Mouse (Mus musculus): Measurements from ENCODE around the gene Gm16503.
A peak's percentile ranks its signal among the peaks of the same experiment; 100 is the strongest.
"Not testable (repeated sequence)": the region's sequence is repeated elsewhere in the genome, so short reads cannot be mapped to it uniquely, and the experiment has no call there.

Gm16503 gene

DNA sequence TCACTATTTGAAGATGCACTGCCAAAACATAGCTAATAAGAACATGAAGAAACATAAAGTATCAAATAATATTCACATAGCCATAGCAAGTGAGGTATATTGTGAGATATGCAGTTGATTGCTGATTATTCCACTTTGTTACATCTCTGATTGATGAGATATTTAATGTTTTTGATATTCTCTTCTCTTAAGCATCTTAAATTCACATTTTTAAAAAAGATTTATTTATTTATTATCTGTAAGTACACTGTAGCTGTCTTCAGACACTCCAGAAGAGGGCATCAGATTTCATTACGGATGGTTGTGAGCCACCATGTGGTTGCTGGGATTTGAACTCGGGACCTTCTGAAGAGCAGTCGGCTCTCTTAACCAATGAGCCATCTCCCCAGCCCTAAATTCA is at the start of gene Gm16503:
Gene Gm16503, plus strand, starts transcription at position 301 of the 400 bp plus-strand sequence.
- not testable (repeated sequence) for DNase-seq (ENCODE audit: extremely low read depth, insufficient read length, low spot score)

DNA sequence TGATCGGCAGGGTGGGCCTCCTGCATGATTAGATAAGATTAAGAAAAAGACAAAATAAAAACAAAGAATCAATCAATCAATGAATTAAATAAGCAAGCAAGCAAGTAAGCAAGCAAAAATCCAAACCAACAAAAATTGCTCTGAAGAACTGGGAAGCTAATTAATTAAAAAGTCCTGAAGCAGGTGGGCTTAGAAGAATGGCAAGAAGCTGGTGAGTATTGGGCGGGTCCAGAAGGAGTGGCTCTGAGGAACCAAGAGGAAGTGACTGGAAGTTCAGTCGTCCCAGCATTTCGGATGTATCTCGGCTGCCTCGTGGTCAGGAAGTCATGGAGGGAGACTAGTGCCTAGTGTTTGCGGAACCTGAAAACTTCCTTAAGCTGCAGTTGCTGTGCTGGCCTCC is 47.9 kb upstream of the Gm16503 start, which contains the start of gene Zfp982:
Gene Zfp982, plus strand, starts transcription at position 301 of the 400 bp plus-strand sequence.
- not testable (repeated sequence) for DNase-seq (ENCODE audit: extremely low read depth, insufficient read length, low spot score)

DNA sequence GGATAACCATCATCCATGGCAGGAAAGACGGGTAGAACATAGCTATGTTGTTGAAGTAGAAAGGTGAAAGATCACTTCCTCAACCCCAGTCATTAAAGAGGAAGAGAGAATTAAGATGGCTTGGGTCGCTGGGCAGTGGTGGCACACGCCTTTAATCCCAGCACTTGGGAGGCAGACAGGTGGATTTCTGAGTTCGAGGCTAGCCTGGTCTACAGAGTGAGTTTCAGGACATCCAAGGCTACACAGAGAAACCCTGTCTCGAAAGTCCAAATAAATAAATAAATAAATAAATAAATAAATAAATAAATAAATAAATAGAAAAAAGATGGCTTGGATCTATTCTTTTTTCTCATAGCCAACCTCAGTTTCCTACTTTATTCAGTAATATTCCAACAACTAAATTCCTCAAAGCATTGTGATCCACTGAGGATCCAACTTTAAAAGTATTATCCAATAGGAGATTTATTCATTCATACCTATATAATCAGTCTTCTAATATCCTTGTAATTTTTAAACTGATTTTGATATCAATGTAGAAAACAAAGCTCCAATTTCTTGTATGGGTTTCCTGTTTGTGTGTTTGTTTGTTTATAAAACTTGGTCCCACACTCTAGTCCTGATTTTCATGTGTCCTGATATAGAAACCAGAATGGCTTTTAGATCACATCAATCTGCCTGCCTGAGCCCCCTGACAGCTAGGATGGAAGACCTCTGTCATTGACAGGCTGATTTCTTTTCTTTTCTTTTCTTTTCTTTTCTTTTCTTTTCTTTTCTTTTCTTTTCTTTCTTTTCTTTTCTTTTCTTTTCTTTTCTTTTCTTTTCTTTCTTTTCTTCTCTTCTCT is 41.0 kb upstream of the Gm16503 start:
- not testable (repeated sequence) for DNase-seq (ENCODE audit: extremely low read depth, insufficient read length, low spot score)

DNA sequence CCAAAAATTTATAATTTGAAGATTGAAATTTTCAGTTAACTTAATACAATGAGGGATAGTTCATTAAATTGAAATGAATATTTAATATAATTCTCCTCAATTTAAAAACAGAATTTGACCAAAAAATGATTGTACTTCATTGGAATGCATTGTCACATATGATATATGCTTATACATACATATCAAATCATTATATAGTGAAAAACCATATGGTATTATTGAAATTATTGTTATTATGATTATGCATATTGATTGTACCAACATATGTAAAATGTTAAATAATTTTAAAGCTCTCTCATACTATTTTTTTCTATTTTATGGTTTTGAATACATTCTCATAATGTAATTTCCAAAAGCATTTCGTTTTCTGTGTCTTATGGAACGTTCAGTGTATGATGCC is 30.8 kb upstream of the Gm16503 start:
- no peak for DNase-seq (ENCODE audit: extremely low read depth, insufficient read length, low spot score)

DNA sequence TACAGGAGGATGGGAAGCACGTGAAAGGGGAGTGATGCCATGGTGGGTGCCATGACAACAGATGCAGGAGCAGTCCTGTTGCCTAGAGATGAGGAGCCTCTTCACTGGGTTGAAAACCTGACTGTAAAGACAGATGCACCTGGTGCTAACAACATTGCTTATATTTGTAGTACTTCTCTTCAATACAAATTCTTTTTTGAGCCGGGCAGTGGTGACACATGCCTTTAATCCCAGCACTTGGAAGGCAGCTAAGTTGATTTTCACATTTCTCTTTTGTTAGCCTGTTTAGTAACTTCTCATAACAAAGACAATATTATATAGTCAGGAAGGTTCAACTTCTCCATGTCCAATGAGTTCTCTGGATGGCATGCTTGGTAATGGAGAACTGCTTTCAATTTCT is 21.0 kb upstream of the Gm16503 start:
- DNase-seq (ENCODE audit: extremely low read depth, insufficient read length, low spot score), result no peak

DNA sequence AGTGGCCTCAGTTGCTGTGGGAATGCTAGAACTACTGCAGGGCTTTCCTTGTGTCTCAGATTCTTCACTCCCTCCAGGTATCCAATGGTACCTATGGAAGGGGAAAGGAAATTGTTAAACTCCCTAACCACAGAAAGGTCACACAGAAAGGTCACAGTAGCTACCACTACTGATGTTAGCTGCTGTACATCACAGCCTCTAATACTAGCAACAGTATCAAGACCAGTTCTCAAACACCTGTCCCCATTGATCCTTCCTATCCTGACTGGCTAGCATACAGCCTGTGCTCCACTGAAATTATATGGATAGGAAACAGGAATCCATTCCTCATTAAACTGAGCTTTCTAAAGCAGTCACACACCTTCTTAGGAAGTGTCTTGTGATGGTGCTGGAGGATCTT is 19.9 kb upstream of the Gm16503 start:
- no peak for DNase-seq (ENCODE audit: extremely low read depth, insufficient read length, low spot score)

DNA sequence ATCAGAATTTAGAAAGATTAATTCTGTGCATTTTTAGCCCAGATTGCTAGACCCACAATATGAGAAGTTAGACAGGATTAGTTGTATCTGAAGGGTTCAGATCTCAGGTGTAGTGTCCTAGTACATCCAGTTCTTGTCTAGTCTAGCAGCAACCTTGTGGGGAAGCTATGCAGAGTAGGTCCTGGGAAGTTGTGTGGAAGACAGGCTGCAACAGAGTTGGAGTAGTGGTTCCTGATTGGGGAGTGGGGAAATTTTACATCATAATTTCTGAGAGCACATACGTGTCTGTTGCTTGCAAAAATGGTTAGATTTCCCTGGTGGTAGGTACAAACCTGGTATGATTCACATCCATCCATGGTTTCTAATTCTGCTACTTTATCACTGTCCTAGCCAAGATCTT is 14.9 kb upstream of the Gm16503 start:
- no peak for DNase-seq (ENCODE audit: extremely low read depth, insufficient read length, low spot score)

DNA sequence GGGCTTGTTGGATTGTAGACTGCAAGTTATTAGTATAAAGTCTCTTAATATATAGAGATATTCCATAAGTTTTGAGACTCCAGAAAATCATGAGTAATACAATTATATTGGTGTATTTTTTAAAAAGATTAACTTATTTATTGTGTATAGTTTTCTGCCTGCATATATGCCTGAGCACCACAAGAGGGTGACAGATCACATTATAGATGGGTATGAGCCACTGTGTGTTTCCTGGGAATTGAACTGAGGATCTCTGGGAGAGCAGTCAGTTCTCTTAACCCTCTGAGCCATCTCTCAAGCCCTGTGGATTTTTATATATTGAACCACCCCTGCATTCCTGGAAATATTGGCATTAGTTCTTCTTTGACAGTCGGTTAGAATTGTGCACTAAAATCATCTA is 9.7 kb upstream of the Gm16503 start:
- DNase-seq (ENCODE audit: extremely low read depth, insufficient read length, low spot score), result no peak

DNA sequence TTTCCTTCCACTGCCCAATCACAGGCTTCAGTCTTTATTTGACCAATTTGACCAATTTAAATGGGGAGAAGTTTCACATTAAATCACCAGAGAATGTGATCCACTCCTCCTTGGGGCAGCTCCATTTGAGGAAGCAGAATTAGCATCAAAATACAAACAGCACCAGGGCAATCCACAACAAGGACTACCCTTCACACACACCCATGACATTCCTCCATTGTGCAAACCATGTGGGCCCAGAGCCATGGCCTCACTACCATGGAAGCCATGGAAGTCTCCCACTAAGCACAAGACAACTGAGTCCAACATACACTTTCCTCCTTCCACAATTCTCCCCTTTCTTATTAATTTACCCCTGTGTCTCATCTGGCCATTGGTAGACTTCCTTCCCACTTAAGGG is 4.1 kb upstream of the Gm16503 start:
- DNase-seq (ENCODE audit: extremely low read depth, insufficient read length, low spot score), result not testable (repeated sequence)

DNA sequence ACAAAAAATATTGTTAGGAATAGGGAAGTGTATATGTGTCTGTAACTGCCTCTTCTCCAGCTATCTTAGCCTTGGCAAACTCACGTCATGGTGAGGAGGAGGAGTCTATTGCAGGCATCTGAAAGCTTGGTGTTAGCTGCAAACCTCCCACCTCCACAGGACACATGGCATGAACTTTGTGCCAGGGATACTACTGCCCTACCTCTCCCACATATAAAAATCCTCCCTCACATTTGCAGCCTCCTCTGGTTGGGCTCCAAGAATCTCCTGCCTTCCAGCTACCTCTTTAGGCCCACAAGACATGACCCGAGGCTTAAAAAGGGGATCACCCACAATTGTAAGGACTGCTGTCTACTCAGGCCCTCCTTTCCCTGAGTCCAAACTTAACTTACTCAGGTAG is 2.3 kb upstream of the Gm16503 start:
- no peak for DNase-seq (ENCODE audit: extremely low read depth, insufficient read length, low spot score)

DNA sequence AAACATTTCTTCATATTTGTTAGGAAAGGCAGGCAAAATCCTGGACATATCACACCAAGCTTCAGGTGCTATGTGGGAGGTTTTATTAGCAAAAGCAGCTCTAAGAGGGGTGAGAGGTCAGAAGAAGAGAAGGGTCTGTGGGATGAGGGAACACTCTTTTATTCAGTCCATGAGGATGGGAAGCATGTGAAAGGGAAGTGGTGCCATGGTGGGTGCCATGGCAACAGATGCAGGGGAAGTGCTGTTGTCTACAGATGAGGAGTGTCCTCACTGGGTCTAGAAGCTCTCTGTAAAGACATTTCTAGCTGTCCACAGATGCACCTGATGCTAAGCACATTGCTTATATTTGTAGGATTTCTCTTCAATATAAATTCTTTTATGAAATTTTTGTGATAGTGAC is 1.1 kb downstream of the Gm16503 start:
- no peak for DNase-seq (ENCODE audit: extremely low read depth, insufficient read length, low spot score)

DNA sequence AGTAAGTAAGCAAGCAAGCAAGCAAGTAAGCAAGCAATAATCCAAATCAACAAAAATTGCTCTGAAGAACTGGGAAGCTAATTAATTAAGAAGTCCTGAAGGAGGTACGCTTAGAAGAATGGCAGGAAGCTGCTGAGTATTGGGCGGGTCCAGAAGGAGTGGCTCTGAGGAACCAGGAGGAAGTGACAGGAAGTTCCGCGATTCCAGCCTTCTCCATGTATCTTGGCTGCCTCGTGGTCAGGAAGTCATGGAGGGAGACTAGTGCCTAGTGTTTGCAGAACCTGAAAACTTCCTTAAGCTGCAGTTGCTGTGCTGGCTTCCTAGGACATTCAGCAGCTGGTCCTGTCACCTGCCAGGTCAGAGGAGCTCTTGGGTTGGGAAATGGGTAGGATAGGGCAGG is 13.1 kb downstream of the Gm16503 start, which contains the start of gene Zfp985:
Gene Zfp985, plus strand, starts transcription at position 207 of the 400 bp plus-strand sequence.
- DNase-seq (ENCODE audit: extremely low read depth, insufficient read length, low spot score), result peak; percentile 40

DNA sequence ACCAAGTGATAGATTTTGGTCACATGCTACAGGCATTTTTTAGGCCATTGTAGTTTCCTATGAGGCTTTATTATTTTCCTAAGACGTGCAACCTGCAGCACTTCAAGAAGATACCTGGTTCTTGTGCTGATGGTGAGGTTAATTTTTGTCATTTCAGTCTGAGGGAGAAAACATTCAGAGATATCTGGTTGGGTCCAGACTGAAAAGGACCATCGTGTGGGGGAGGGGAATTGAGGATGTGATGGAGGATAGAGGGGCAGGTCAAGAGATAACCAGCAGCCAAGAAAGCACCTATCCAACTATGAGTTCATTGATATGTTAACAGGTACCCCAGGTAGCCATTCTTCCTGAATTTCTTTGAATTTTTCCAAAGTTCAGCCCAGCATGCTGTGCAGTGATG is 14.3 kb downstream of the Gm16503 start:
- not testable (repeated sequence) for DNase-seq (ENCODE audit: extremely low read depth, insufficient read length, low spot score)

DNA sequence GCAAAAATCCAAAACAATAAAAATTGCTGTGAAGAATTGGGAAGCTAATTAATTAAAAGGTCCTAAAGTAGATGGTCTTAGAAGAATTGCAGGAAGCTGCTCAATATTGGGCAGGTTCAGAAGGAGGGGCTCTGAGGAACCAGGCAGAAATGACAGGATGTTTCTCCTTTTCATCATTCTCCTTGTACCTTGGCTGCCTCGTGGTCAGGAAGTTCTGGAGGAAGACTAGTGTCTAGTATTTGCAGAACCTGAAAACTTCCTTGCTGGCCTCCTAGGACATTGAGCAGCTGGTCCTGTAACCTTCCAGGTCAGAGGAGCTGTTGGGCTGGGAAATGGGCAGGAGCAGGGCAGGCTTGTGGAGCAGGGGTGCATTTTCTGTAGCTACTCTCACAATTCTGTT is 16.9 kb downstream of the Gm16503 start:
- DNase-seq (ENCODE audit: extremely low read depth, insufficient read length, low spot score), result not testable (repeated sequence)

DNA sequence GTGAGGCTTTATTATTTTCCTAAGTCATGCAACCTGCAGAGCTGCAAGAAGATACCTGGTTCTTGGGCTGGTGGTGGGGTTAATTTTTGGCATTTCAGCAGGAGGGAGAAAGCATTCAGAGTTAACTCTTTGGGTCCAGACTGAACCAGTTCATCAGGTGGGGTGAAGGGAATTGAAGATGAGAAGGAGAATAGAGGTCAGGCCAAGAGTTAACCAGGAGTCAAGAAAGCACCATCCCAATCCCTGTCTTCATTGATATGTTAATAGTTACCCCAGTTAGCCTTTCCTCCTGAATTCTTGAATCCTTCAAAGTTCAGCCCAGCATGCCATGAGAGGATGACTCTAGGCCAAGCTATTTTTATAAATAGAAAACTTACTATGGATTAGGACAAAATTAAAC is 18.0 kb downstream of the Gm16503 start:
- not testable (repeated sequence) for DNase-seq (ENCODE audit: extremely low read depth, insufficient read length, low spot score)

DNA sequence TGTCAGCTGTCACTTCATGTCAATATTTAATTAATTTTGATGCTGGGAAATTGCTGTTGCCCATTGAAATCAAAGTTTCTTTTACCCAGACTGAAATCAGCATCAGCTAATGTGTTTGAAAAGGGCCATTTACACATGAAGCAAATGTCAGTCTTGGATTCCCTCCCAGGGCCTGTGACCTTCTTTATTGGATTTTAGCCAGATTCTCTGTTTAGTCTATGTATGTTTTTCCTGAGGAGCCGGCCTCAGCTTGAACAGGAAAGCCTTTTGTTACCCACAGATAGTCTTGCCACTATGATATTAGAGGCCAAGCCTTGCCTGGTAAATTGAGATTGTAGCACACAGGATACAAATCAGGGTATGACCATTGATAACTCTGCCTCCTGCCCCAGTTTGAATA is 19.1 kb downstream of the Gm16503 start:
- not testable (repeated sequence) for DNase-seq (ENCODE audit: extremely low read depth, insufficient read length, low spot score)

DNA sequence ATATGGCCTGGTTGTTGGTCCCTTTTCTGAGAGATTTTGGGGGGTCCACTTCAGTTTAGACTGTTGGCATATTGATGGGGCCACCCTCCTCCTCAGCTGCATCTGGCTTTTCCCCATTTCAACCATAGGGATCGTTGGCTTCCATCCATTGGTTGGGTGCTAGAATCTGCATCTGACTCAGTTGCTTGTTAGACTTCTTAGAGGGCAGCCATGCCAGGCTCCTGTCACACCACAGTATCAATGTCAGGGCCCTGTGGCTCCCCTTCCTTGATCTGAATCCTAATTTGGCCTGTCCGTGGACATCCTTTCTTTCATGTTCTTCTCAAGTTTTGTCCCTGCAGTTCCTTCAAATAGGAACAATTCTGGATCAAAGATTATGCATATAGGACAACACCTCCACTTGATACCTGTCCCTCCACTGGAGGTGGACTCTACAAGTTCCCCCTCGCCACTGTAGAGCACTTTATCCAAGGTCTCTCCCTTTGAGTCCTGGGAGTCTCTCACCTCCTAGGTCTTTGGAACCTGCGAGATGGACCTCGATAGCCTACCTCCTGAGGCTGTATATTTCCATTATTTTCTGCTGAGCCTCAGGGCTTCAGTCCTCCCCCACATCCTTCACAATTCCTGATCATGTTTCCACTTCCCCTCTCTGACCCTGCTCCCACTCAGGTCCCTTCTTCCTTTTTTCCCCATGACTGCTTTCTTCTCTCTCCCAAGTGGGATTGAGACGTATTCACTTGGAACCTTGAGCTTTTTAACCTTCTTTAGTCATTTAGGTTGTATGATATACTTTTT is 25.6 kb downstream of the Gm16503 start:
- DNase-seq (ENCODE audit: extremely low read depth, insufficient read length, low spot score), result no peak

DNA sequence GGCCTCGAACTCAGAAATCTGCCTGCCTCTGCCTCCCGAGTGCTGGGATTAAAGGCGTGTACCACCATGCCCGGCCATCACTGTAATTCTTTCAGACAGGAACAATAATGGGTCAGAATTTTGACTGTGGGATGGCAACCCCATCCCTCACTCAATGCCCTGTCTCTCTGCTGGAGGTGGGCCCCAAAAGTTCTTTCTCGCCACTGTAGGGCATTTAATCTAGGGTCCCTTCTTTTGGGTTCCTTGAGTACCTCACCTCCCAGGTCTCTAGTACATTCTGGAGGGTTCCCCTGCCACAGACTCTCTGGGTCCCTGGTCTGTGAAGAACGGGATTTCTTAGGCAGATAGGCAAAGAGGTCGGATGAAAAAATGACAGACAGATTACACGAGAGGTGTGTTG is 31.1 kb downstream of the Gm16503 start:
- not testable (repeated sequence) for DNase-seq (ENCODE audit: extremely low read depth, insufficient read length, low spot score)

DNA sequence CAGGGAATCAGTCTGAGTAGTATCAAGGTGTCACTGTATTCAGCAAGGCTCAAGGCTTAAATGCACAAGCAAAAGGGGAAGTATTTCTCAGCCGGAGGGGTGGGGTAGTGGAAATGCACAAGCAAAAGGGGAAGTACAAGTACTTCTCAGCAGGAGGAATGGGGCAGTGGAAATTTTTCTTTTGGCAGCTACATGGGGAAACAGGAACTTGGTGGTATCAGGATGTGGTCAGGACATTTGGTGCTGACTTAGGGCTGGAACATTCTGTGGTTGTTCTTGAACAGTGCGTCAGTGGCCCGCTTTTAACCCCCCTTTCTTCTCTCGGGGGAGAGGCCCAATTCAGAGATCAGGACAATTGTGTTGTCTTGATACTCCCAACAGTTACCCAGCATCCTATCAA is 39.4 kb downstream of the Gm16503 start:
- not testable (repeated sequence) for DNase-seq (ENCODE audit: extremely low read depth, insufficient read length, low spot score)

DNA sequence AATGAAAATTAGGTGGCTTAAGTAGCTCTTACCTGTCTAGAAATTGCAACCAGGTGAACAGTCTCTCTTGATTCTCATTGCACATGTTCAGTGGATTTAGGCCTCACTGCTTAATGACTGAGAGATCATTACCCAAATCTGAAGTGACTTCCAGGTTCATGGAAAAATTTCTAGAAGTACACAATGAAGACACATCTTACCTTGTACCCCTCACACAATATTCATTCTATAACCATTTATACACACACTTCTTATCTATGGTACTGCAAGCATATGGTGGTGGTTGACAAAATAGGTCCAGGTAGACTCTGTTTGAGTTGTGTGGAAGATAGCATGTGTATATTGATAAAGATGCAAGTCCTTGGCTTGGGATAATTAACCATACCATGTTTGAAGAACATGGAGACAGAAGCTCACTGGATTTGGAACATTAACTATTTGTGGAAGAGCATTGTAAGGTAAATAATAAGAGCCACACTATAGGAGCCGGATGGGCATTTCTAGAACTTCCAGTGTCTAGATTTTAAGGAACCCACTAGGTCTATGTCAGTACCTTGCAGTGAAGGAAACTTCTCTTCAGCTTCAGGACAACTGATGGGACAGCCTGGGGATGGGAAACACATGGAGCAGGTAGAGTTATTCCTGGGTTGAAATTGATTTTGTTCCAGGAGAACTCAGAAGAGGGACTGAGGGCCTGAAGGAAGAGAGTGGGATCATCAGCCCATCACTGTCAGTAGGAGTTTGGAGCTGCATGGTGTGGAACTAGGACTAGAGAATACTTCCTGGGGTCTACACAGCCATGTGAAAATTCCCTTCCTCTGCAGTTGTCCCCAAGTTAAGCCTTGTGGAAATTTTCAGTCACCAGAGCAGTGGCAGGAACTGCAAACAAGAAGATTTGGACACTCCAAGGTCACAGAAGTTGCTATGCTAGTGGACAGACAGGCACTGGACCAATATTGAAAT is 46.8 kb downstream of the Gm16503 start:
- DNase-seq (ENCODE audit: extremely low read depth, insufficient read length, low spot score), result no peak
